Mouse (Mus musculus) liver, postnatal 0 days (tissue): ENCODE data around the gene Rel. TPM values are rescaled to one million over a fixed set of nuclear protein-coding genes. Genes with fewer than 3 reads are reported as not detected.

ENCODE experiments used
- ATAC-seq: fragments of 200-750 bp; cut with Nextera tagmentation; 2 replicates; pipeline ENCODE4 v1.8.0; 2017; ENCODE audit warnings: mild to moderate bottlenecking, moderate library complexity
- DNase-seq: peaks from one replicate; pipeline ENCODE4 v3.0.0-alpha.2; 2016
- H3K27ac ChIP-seq: fragments of 300-500 bp; sonication (generic); 2 replicates; pipeline ENCODE4 v1.5.1; 2014; ENCODE audit warnings: antibody characterized with exemption, moderate library complexity, mild to moderate bottlenecking, low read depth
- H3K27me3 ChIP-seq: fragments of 300-500 bp; sonication (generic); 2 replicates; pipeline ENCODE4 v1.6.1; 2014; ENCODE audit warnings: low read length, control low read depth, mixed read lengths; ENCODE audit not compliant: insufficient read depth
- H3K36me3 ChIP-seq: fragments of 300-500 bp; sonication (generic); replicated peaks from 2 replicates; pipeline ENCODE4 v1.6.1; 2014; ENCODE audit warnings: mild to moderate bottlenecking, control low read depth, low read length, moderate library complexity, mixed read lengths; ENCODE audit not compliant: insufficient read depth
- H3K4me1 ChIP-seq: fragments of 300-500 bp; sonication (generic); 2 replicates; pipeline ENCODE4 v1.6.1; 2014; ENCODE audit warnings: antibody characterized with exemption, mild to moderate bottlenecking, control low read depth; ENCODE audit not compliant: insufficient read depth
- H3K4me2 ChIP-seq: fragments of 300-500 bp; sonication (generic); 2 replicates; pipeline ENCODE4 v1.6.1; 2014; ENCODE audit warnings: low read depth, mild to moderate bottlenecking, low read length, moderate library complexity, mixed read lengths
- H3K4me3 ChIP-seq: fragments of 300-500 bp; sonication (generic); 2 replicates; pipeline ENCODE4 v1.5.1; 2014; ENCODE audit warnings: low read depth, low read length
- H3K9ac ChIP-seq: fragments of 300-500 bp; sonication (generic); replicated peaks from 2 replicates; pipeline ENCODE4 v1.6.1; 2014; ENCODE audit warnings: mild to moderate bottlenecking, moderate library complexity
- H3K9me3 ChIP-seq: fragments of 300-500 bp; sonication (generic); 2 replicates; pipeline ENCODE4 v1.6.1; 2016; ENCODE audit warnings: mild to moderate bottlenecking, control low read depth, low read length, mixed read lengths
- CTCF ChIP-seq: sonication (generic); IDR thresholded peaks from 2 replicates; pipeline ENCODE4 v1.5.1; 2016; ENCODE audit warnings: antibody characterized with exemption, low read depth
- EP300 ChIP-seq: IDR thresholded peaks from 2 replicates; pipeline ENCODE4 v1.6.1; 2016; ENCODE audit warnings: antibody characterized with exemption, low read depth, mild to moderate bottlenecking
- WGBS: fragments of 180-500 bp; shearing (Covaris S2); extraction: QIAGEN DNeasy Blood & Tissue Kit; methylation state at CpG from one replicate; pipeline ENCODE4 v1.1.7; 2014; ENCODE audit not compliant: insufficient replicate concordance; 5-methylcytosine and 5-hydroxymethylcytosine counted together
- polyA plus RNA-seq: library from polyadenylated mRNA; unstranded; fragments of >200 nt; fragmentation: Nextera tagmentation; extraction: Ambion mirVana; gene quantifications from 2 replicates; pipeline ENCODE4 v1.2.1, GENCODE M21; 2015

Rel gene
- polyA plus RNA-seq, 1 experiment from 2014 or later: 0.89 TPM

DNA sequence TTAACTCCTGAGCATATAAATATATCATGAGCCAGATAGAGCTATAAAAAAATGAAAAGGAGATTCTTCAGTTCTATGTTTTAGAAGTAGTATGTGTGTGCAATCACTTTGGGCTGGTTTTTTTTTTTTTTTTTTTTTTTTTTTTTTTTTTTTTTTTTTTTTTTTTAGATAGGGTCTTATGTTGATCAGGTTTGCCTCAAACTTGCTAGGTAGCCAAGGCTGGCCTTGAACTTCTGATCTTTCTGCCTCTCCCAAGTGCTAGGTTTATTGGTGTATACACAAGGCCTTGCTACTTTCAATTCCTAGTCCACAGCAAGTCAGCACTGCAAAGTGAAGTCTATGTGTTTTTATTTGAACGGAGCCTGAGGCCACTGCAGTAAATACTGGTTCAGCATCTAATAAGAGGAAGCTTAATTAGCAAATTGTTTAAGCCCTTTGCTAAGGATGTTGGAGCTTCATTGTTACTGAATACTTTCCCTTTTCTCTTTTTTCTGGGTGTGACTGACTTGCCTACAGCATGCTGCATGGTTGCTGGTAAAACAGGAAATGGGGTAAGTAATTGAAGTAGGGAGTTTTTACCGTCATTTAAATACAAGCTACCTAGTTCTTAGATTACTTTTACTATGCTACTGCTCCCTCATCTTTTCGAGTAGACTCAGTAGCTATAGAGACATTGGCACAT lies 71.2 kb downstream of the Rel start:
- no peaks in the 10 kb centered on the region for H3K36me3 ChIP-seq
- TF ChIP-seq CTCF (no peak), EP300 (no peak)
- H3K9ac ChIP-seq: no peak overlapping the region
- H3K4me1 ChIP-seq: peaks cover 10% of the 10 kb centered on the region
- no peak overlapping the region for H3K4me3 ChIP-seq
- no peaks in the 10 kb centered on the region for H3K9me3 ChIP-seq
- H3K4me2 ChIP-seq: no peak overlapping the region
- H3K27ac ChIP-seq: no peak overlapping the region; the same call in 1 of the 2 replicates
- ATAC-seq (no peak), DNase-seq (no peak)
- H3K27me3 ChIP-seq: no peaks in the 10 kb centered on the region
- WGBS: 65% methylated on average over 3 of the region's 3 CpGs

DNA sequence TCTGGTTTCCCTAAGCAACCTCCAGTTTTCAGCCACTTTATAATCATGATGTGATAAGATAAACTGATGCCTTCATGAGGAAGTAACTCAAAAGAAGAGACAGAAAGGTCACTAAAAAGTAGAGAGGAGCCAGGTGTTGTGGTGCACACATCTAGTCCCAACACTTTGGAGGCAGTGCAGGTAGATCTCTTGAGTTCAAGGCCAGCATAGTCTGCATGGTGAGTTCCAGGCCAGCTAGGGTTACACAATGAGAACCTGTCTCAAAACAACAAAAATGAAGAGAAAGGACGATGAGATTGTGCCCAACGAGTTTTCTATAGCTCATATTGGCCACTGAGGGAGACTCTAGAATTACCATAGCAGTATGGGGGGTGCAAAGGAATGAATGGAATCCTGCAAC lies 72.2 kb downstream of the Rel start:
- H3K4me2 ChIP-seq: no peak overlapping the region
- no peak for TF ChIP-seq CTCF
- no peak for TF ChIP-seq EP300
- H3K4me1 ChIP-seq: peaks cover 10% of the 10 kb centered on the region
- H3K9me3 ChIP-seq: no peaks in the 10 kb centered on the region
- H3K4me3 ChIP-seq: no peak overlapping the region
- ATAC-seq (no peak), DNase-seq (no peak)
- H3K9ac ChIP-seq: no peak overlapping the region
- H3K27me3 ChIP-seq: no peaks in the 10 kb centered on the region
- H3K27ac ChIP-seq: no peak overlapping the region
- 77% methylated on average over 2 of the region's 2 CpGs for WGBS
- H3K36me3 ChIP-seq: no peaks in the 10 kb centered on the region

DNA sequence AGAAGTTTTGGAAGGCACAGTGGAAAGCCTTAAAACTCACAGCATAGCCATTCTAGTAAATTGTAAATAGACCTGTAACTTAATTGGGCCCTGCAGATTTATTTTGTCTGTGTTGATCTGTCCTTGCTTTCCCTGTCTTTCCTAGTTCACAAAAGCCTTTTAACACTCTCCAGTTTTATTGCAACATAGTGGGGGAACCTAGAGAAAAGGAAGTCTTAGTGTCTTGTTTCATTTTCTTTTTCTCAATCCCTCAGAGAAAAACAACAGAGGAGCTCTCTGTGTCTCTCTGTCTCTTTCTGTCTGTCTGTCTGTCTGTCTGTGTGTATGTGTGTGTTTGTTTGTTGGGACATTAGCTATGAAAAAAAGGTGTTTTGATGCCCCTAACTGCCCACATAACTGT lies 74.9 kb downstream of the Rel start:
- H3K4me2 ChIP-seq: 0 out of 2 replicates have a peak overlapping the region, but pooled peaks have one; percentile 6

DNA sequence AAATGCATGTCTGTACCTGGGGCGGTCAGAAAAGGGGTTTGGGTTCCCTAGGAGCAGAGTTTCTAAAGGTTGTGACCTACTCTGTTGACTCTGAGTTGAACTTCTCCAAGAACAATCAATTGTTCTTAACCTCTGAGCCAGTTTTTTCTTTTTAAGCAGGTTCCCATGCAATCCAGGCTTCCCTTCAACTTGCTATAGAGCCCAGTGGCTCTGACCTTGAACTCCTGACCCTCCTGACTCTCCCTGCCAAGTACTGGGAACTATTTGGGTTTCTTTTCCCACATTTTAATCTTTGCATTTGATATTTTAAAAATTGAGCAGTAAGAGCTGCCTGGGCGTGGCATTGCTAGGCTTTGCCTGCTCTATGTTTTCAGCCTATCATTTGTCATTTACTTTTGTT lies 77.5 kb downstream of the Rel start:
- ATAC-seq: peak; percentile 48
- Histone ChIP-seq H3K4me2 (no peak overlapping the region), H3K27me3 (no peaks in the 10 kb centered on the region), H3K4me1 (peaks cover 7% of the 10 kb centered on the region), H3K4me3 (no peak overlapping the region), H3K9ac (no peak overlapping the region), H3K27ac (peak overlapping the region; percentile 52; the same call in 1 of the 2 replicates), H3K36me3 (0 out of 2 replicates have a peak, but pooled peaks cover 4% of the 10 kb centered on the region), H3K9me3 (no peaks in the 10 kb centered on the region)
- peak; percentile 23 for DNase-seq
- TF ChIP-seq CTCF (no peak), EP300 (no peak)
- 79% methylated on average over 2 of the region's 2 CpGs for WGBS

More for the DNA sequence above, 74.9 kb downstream of the Rel start:
- no peaks in the 10 kb centered on the region for H3K27me3 ChIP-seq
- DNase-seq (no peak), ATAC-seq (no peak)
- no peaks in the 10 kb centered on the region for H3K36me3 ChIP-seq
- H3K4me3 ChIP-seq: no peak overlapping the region
- H3K9ac ChIP-seq: no peak overlapping the region
- no peak for TF ChIP-seq EP300
- TF ChIP-seq CTCF: no peak
- peak overlapping the region; percentile 34; the same call in 1 of the 2 replicates for H3K27ac ChIP-seq
- peaks cover 13% of the 10 kb centered on the region for H3K4me1 ChIP-seq
- no peaks in the 10 kb centered on the region for H3K9me3 ChIP-seq

DNA sequence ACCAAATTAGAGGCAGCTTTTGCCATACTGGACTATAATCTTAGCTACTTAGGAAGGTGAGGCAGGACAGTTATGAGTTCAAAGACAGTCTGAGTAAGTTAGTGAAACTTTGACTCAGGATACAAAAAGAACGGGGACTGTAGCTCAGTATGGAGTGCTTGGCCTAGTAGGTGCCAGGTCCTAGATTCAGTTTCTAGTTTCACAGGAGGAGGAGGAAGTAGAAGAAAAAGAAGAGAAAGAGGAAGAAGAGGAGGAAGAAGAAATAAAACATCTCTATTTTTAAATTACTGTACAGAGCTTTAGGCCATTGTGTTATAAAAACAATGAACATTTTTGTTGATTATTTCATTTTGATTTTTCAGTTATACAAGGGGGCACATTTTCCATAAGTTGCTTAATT lies 82.7 kb downstream of the Rel start:
- no peaks in the 10 kb centered on the region for H3K4me1 ChIP-seq
- no peaks in the 10 kb centered on the region for H3K27me3 ChIP-seq
- no peak for TF ChIP-seq CTCF
- no peak for TF ChIP-seq EP300
- no peaks in the 10 kb centered on the region for H3K9me3 ChIP-seq
- H3K36me3 ChIP-seq: peaks cover 6% of the 10 kb centered on the region; the same call in 1 of the 2 replicates
- WGBS: 70% methylated on average over 1 of the region's 1 CpGs
- no peak for DNase-seq
- no peak overlapping the region for H3K9ac ChIP-seq
- no peak overlapping the region for H3K4me3 ChIP-seq
- H3K4me2 ChIP-seq: no peak overlapping the region
- ATAC-seq: no peak
- H3K27ac ChIP-seq: no peak overlapping the region

Other genes with a start within 250 kb of the Rel start
- 0.12 TPM in 1 of 2 replicates, not detected in the other for gene 1700093K21Rik, start 249.8 kb downstream of the Rel start, polyA plus RNA-seq
- gene 0610010F05Rik, start 137.3 kb downstream of the Rel start, polyA plus RNA-seq: 8.3 and 9.1 TPM in 2 replicates
- 10.3 and 10.4 TPM in 2 replicates for gene Pus10, start 105.3 kb downstream of the Rel start, polyA plus RNA-seq
- gene Pex13, start 105.0 kb downstream of the Rel start, polyA plus RNA-seq: 24.9 and 25.0 TPM in 2 replicates
- gene Papolg, start 124.3 kb upstream of the Rel start, polyA plus RNA-seq: 2.3 and 2.5 TPM in 2 replicates